Mouse (Mus musculus) spleen, adult 12 weeks (tissue): ENCODE data around the gene Pcna.

Experiments
- DNase-seq: peaks from one replicate; pipeline ENCODE4 v3.0.0; 2022; ENCODE audit warnings: low spot score

Gene Pcna

GRCm38 (mm10) chr2:132233985-132234765 lies 18.9 kb downstream of the Pcna start:
- no peak for DNase-seq

- DNase-seq: no peak
Measured at GRCm38 (mm10) chr2:132232413-132232945, 20.6 kb downstream of the Pcna start.

- no peak for DNase-seq
Measured at GRCm38 (mm10) chr2:132224359-132224758, 28.8 kb downstream of the Pcna start.

- DNase-seq: no peak
Measured at GRCm38 (mm10) chr2:132221611-132222073, 31.5 kb downstream of the Pcna start.

GRCm38 (mm10) chr2:132211995-132212656 lies 41.0 kb downstream of the Pcna start:
- no peak for DNase-seq

GRCm38 (mm10) chr2:132210806-132211312 lies 42.3 kb downstream of the Pcna start:
- no peak for DNase-seq

GRCm38 (mm10) chr2:132208246-132208881 lies 44.8 kb downstream of the Pcna start:
- no peak for DNase-seq

- no peak for DNase-seq
Measured at GRCm38 (mm10) chr2:132206316-132206881, 46.7 kb downstream of the Pcna start.

- DNase-seq: no peak
Measured at GRCm38 (mm10) chr2:132205549-132205948, 47.6 kb downstream of the Pcna start.

GRCm38 (mm10) chr2:132203773-132204172 lies 49.3 kb downstream of the Pcna start:
- no peak for DNase-seq

- no peak for DNase-seq
Measured at GRCm38 (mm10) chr2:132203186-132203585, 49.9 kb downstream of the Pcna start.
